Mouse (Mus musculus) bone marrow, adult 2 months (tissue): ENCODE measurements around the gene Ephb1.

Source experiments
- CTCF ChIP-seq: fragments of 200-500 bp; IDR thresholded peaks from 2 replicates; pipeline ENCODE4 v1.5.1; 2011; ENCODE audit warnings: low read length, control low read depth; ENCODE audit not compliant: control insufficient read depth, insufficient read depth
- POLR2A ChIP-seq: fragments of 200-500 bp; IDR thresholded peaks from 2 replicates; pipeline ENCODE4 v1.6.1; 2011; ENCODE audit warnings: low read depth, mild to moderate bottlenecking, control low read depth, low read length, borderline replicate concordance; ENCODE audit not compliant: control insufficient read depth

- no peak for TF ChIP-seq CTCF
- no peak for TF ChIP-seq POLR2A
Measured at GRCm38 (mm10) chr9:102370141-102370540, 15.6 kb upstream of the Ephb1 start.
